Mouse (Mus musculus) neural tube, embryonic 14.5 days (tissue): ENCODE measurements around the gene Fam3c. TPM values are rescaled to one million over a fixed set of nuclear protein-coding genes. Genes with fewer than 3 reads are reported as not detected.

ENCODE experiments used
- ATAC-seq: fragments of 200-750 bp; cut with Nextera tagmentation; 2 replicates; pipeline ENCODE4 v1.8.0; 2017; ENCODE audit warnings: low read depth, mild to moderate bottlenecking, moderate TSS enrichment, moderate library complexity
- H3K27ac ChIP-seq: fragments of 300-500 bp; sonication (generic); 2 replicates; pipeline ENCODE4 v1.5.1; 2014; ENCODE audit warnings: low read depth, mild to moderate bottlenecking, control low read depth, low read length, moderate library complexity, mixed read lengths
- H3K27me3 ChIP-seq: fragments of 300-500 bp; sonication (generic); 2 replicates; pipeline ENCODE4 v1.6.1; 2014; ENCODE audit warnings: low read length; ENCODE audit not compliant: control insufficient read depth, insufficient read depth
- H3K36me3 ChIP-seq: fragments of 300-500 bp; sonication (generic); 2 replicates; pipeline ENCODE4 v1.6.1; 2014; ENCODE audit warnings: low read length, mixed read lengths; ENCODE audit not compliant: control insufficient read depth, insufficient read depth
- H3K4me1 ChIP-seq: fragments of 300-500 bp; sonication (generic); 2 replicates; pipeline ENCODE4 v1.6.1; 2014; ENCODE audit warnings: low read length; ENCODE audit not compliant: control insufficient read depth, insufficient read depth
- H3K4me2 ChIP-seq: fragments of 300-500 bp; sonication (generic); 2 replicates; pipeline ENCODE4 v1.6.1; 2014; ENCODE audit warnings: mild to moderate bottlenecking, low read depth, low read length, control low read depth
- H3K4me3 ChIP-seq: fragments of 300-500 bp; sonication (generic); 2 replicates; pipeline ENCODE4 v1.5.1; 2014; ENCODE audit warnings: low read depth, low read length, control low read depth, mixed read lengths
- H3K9ac ChIP-seq: fragments of 300-500 bp; sonication (generic); replicated peaks from 2 replicates; pipeline ENCODE4 v1.6.1; 2014; ENCODE audit warnings: low read depth, mild to moderate bottlenecking, control low read depth, low read length, mixed read lengths
- H3K9me3 ChIP-seq: fragments of 300-500 bp; sonication (generic); 2 replicates; pipeline ENCODE4 v1.6.1; 2016; ENCODE audit warnings: low read length; ENCODE audit not compliant: control insufficient read depth
- WGBS: fragments of 180-500 bp; shearing (Covaris S2); extraction: QIAGEN DNeasy Blood & Tissue Kit; methylation state at CpG from one replicate; pipeline ENCODE4 v1.1.7; 2014; 5-methylcytosine and 5-hydroxymethylcytosine counted together
- polyA plus RNA-seq: library from polyadenylated mRNA; unstranded; fragments of >200 nt; fragmentation: Nextera tagmentation; extraction: Ambion mirVana; gene quantifications from 2 replicates; pipeline ENCODE4 v1.2.1, GENCODE M21; 2014

Gene Fam3c
- polyA plus RNA-seq, 1 experiment from 2014 or later, result 80.5 TPM

- no peak overlapping the region for H3K9ac ChIP-seq
- H3K4me2 ChIP-seq, result no peak overlapping the region
- no peaks in the 10 kb centered on the region for H3K9me3 ChIP-seq
- 75% methylated on average over 4 of the region's 4 CpGs for WGBS
- no peak overlapping the region for H3K4me3 ChIP-seq
- ATAC-seq, result 0 out of 2 replicates have a peak, but pooled peaks have one; percentile 49
- H3K27me3 ChIP-seq, result no peaks in the 10 kb centered on the region
- H3K4me1 ChIP-seq, result no peaks in the 10 kb centered on the region
- no peak overlapping the region for H3K27ac ChIP-seq
- no peaks in the 10 kb centered on the region for H3K36me3 ChIP-seq
Measured at GRCm38 (mm10) chr6:22348130-22348529, 7.9 kb downstream of the Fam3c start.

DNA sequence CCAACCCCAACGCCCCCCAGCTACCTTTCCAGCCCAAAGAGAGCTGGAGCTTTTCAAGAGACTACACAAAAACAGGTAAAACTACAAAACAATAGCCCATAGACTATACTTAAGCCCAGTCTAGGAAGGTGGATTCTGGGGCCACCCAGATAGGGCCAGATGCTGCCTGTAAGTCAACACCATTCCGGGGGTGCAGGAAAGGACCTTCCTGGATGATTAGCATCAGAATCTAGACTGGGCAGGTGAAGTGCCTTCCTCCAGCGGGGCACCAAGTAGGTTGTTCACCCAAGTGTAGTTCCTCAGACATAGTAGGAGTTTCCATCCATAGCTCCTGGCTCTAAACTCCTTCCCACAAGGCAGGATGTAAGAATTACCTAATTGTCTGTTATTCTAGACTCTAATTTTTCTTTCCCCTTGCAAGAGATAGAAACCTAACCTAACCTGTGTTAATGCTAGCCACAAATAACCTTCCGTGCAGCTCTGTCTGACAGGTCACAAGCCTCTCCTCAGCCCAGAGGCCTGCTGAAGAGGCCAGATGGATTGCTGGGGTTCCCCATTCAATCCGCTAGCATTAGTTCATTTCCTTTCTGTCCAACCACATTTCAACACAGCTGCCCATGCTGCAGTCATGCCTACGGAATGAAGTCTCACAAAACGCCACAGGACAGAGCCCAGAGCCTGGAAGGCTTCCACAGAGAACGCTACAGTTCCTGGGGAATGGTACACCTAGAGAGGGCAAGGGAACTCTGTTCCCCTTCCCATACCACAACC lies 8.7 kb downstream of the Fam3c start:
- Histone ChIP-seq H3K27ac (no peak overlapping the region), H3K27me3 (no peaks in the 10 kb centered on the region), H3K4me2 (no peak overlapping the region), H3K4me3 (no peak overlapping the region), H3K9me3 (no peaks in the 10 kb centered on the region), H3K36me3 (no peaks in the 10 kb centered on the region), H3K9ac (no peak overlapping the region), H3K4me1 (no peaks in the 10 kb centered on the region)
- no peak for ATAC-seq
- 81% methylated on average over 8 of the region's 8 CpGs for WGBS

- WGBS, result 57% methylated on average over 6 of the region's 6 CpGs
- H3K27ac ChIP-seq, result no peak overlapping the region
- no peaks in the 10 kb centered on the region for H3K9me3 ChIP-seq
- no peaks in the 10 kb centered on the region for H3K4me1 ChIP-seq
- no peaks in the 10 kb centered on the region for H3K36me3 ChIP-seq
- H3K4me2 ChIP-seq, result no peak overlapping the region
- H3K9ac ChIP-seq, result no peak overlapping the region
- no peaks in the 10 kb centered on the region for H3K27me3 ChIP-seq
- no peak overlapping the region for H3K4me3 ChIP-seq
- no peak for ATAC-seq
Measured at GRCm38 (mm10) chr6:22344443-22344842, 11.6 kb downstream of the Fam3c start.

DNA sequence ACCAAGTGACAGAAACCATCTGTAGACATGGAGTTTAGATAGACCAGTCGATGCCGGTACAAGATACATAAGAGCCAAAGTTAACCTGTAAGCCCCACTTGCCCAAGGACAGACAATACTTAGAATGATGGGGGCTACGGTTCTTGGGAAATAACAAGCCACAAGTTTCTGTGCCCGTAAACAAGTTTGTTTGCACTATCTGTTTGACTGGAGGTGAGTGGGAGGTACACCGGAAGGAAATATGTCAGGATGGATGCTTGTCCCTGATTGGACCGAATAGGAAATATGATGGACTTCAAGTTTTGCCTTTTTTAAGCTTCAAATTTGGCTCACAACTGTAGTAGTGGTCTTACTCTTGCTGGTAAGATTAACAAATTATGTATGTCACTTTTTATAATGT lies 12.3 kb downstream of the Fam3c start:
- Histone ChIP-seq H3K36me3 (no peaks in the 10 kb centered on the region), H3K4me3 (no peak overlapping the region), H3K9ac (no peak overlapping the region), H3K27ac (no peak overlapping the region), H3K4me2 (no peak overlapping the region), H3K9me3 (no peaks in the 10 kb centered on the region), H3K4me1 (no peaks in the 10 kb centered on the region), H3K27me3 (no peaks in the 10 kb centered on the region)
- WGBS, result 96% methylated on average over 6 of the region's 6 CpGs
- no peak for ATAC-seq

DNA sequence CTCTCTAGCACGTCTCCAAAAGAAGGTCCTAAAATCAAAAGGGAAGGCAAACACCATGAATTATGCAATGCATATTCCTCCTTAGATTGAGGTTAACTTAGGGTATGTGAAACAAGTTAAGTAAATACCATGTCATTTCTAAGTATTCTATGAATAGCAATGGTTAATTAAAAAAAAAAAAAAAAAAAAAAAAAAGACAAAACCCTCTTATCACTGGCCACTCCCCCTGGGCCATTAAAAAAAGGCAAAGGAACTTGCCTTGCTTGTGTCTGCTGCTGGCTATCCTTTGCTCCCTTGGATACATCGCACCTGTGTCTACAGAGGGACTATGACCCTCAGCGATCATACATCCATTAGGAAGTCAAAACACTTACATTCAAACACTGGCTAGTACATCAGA lies 12.8 kb downstream of the Fam3c start:
- no peaks in the 10 kb centered on the region for H3K9me3 ChIP-seq
- no peak for ATAC-seq
- H3K4me1 ChIP-seq, result no peaks in the 10 kb centered on the region
- H3K27ac ChIP-seq, result no peak overlapping the region
- no peak overlapping the region for H3K4me2 ChIP-seq
- H3K4me3 ChIP-seq, result no peak overlapping the region
- 93% methylated on average over 3 of the region's 3 CpGs for WGBS
- H3K27me3 ChIP-seq, result no peaks in the 10 kb centered on the region
- no peaks in the 10 kb centered on the region for H3K36me3 ChIP-seq
- H3K9ac ChIP-seq, result no peak overlapping the region

DNA sequence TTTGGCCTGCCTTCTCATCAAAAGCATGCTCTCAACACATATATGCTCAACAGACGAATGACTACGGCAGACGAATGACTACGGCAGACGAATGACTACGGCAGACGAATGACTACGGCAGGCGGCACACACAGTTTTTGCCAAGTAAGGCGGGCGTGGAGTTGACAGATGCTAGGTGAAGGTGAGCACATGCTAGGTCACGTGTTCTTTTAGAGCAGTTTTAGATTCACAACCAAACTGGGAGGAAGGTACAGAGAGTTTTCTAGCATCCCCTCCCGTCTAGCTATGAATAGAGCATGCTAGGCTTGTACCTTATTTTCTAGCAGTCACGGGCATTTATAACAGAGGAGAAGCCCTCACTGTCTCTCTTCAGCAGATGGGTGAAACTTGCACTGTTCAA lies 15.3 kb downstream of the Fam3c start:
- ATAC-seq, result no peak
- Histone ChIP-seq H3K4me3 (no peak overlapping the region), H3K27me3 (no peaks in the 10 kb centered on the region), H3K4me1 (no peaks in the 10 kb centered on the region), H3K9me3 (no peaks in the 10 kb centered on the region), H3K36me3 (no peaks in the 10 kb centered on the region), H3K4me2 (no peak overlapping the region), H3K27ac (no peak overlapping the region), H3K9ac (no peak overlapping the region)
- WGBS, result 96% methylated on average over 14 of the region's 14 CpGs

DNA sequence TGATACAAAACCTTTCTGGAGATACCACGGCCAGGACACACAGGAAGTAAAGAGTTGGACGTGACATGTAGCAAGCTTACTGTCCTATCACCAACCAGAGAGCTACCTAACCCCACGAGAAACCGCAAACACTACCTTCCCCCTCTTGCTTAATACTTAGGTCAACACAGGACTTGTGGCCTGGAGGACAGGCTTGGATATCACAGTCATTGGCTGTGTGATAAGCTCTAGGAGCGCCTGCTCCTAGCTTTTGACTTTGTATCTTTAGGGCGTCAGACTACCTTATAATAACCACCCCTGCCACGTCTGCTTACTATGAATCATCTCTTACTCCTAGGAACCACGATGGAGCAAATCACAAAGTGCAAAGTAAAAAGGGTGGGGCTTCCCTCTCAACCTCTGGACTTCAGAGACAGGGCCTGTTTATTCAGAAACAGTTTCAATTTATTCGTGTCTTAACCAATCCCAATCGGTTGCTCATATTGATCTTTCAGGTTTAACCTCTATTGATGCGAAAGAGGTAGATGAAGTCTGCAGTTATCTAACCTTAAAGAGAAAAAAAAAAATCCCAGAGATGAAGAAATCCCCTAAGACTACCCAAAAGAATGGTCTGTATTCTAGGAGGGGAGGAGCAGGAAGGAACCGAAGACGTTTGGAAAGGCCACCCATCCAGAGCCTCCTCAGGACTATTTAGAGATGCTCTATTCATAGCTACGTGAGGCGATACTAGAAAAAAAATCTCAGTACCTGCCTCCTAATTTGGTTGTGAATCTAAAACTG lies 16.1 kb downstream of the Fam3c start:
- no peaks in the 10 kb centered on the region for H3K9me3 ChIP-seq
- no peak overlapping the region for H3K4me2 ChIP-seq
- no peaks in the 10 kb centered on the region for H3K27me3 ChIP-seq
- 95% methylated on average over 15 of the region's 15 CpGs for WGBS
- no peaks in the 10 kb centered on the region for H3K4me1 ChIP-seq
- no peak overlapping the region for H3K4me3 ChIP-seq
- ATAC-seq, result no peak
- no peak overlapping the region for H3K9ac ChIP-seq
- no peaks in the 10 kb centered on the region for H3K36me3 ChIP-seq
- no peak overlapping the region for H3K27ac ChIP-seq

DNA sequence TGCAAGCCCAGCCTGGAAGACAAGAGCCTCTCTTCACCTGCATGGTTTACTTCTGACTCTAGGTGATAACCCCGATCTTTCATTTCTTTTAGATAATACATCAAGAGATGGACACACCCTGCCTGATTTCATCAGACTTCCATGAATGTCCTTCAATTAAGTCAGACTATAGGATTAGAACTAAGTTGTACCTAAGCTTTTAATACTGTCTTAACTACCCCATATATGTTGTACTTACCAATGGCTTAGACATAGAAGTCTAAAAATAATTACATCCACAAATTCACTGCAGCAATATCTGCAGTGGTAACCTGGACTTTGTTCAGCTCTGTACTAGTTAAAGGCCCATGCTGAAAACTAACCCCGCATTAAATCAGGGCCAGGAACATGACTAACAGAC lies 23.5 kb downstream of the Fam3c start:
- 94% methylated on average over 2 of the region's 2 CpGs for WGBS
- H3K9me3 ChIP-seq, result no peaks in the 10 kb centered on the region
- no peaks in the 10 kb centered on the region for H3K4me1 ChIP-seq
- no peak overlapping the region for H3K4me2 ChIP-seq
- ATAC-seq, result no peak
- no peaks in the 10 kb centered on the region for H3K27me3 ChIP-seq
- no peaks in the 10 kb centered on the region for H3K36me3 ChIP-seq
- H3K27ac ChIP-seq, result no peak overlapping the region
- no peak overlapping the region for H3K4me3 ChIP-seq
- H3K9ac ChIP-seq, result no peak overlapping the region

- Histone ChIP-seq H3K27me3 (no peaks in the 10 kb centered on the region), H3K9me3 (no peaks in the 10 kb centered on the region), H3K9ac (no peak overlapping the region), H3K4me1 (no peaks in the 10 kb centered on the region), H3K4me3 (no peak overlapping the region), H3K4me2 (no peak overlapping the region), H3K36me3 (no peaks in the 10 kb centered on the region), H3K27ac (no peak overlapping the region)
- 94% methylated on average over 13 of the region's 13 CpGs for WGBS
- ATAC-seq, result no peak
Measured at GRCm38 (mm10) chr6:22330169-22330960, 25.7 kb downstream of the Fam3c start.
